Mouse (Mus musculus) testis, adult 2 months (tissue): ENCODE measurements around the gene Kank2.

Experiments used
- CTCF ChIP-seq: fragments of 200-500 bp; IDR thresholded peaks from 2 replicates; pipeline ENCODE4 v1.5.1; 2012; ENCODE audit warnings: low read depth, mild to moderate bottlenecking, inconsistent platforms, low read length, moderate library complexity; ENCODE audit not compliant: control insufficient read depth, insufficient read depth, insufficient replicate concordance
- POLR2A ChIP-seq: fragments of 200-500 bp; IDR thresholded peaks from 2 replicates; pipeline ENCODE4 v1.6.1; 2012; ENCODE audit warnings: low read depth, mild to moderate bottlenecking, inconsistent platforms, low read length, moderate library complexity; ENCODE audit not compliant: control insufficient read depth

DNA sequence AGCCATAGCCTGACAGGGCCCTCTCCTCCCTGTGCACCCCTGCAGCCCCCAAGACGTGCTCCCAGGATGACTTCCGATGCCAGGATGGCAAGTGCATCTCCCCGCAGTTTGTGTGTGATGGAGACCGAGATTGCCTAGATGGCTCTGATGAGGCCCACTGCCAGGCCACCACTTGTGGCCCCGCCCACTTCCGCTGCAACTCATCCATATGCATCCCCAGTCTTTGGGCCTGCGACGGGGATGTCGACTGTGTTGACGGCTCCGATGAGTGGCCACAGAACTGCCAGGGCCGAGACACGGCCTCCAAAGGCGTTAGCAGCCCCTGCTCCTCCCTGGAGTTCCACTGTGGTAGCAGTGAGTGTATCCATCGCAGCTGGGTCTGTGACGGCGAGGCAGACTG is 65.1 kb downstream of the Kank2 start:
- TF ChIP-seq CTCF (no peak), POLR2A (no peak)
